Mouse (Mus musculus) retina, postnatal 1 day (tissue): ENCODE measurements around the gene Pcdh9.

Experiments
- DNase-seq: peaks from one replicate; pipeline ENCODE4 v3.0.0-alpha.2; 2012

Pcdh9 gene

GRCm38 (mm10) chr14:93543970-93544627 lies 346.4 kb downstream of the Pcdh9 start:
- no peak for DNase-seq

GRCm38 (mm10) chr14:93543561-93543960 lies 346.9 kb downstream of the Pcdh9 start:
- DNase-seq = peak; percentile 11

GRCm38 (mm10) chr14:93534928-93535327 lies 355.6 kb downstream of the Pcdh9 start:
- DNase-seq = no peak

GRCm38 (mm10) chr14:93523430-93523829 lies 367.0 kb downstream of the Pcdh9 start:
- no peak for DNase-seq

GRCm38 (mm10) chr14:93520166-93520565 lies 370.3 kb downstream of the Pcdh9 start:
- DNase-seq = no peak

GRCm38 (mm10) chr14:93516679-93517078 lies 373.8 kb downstream of the Pcdh9 start:
- no peak for DNase-seq

GRCm38 (mm10) chr14:93506107-93506506 lies 384.4 kb downstream of the Pcdh9 start:
- DNase-seq = no peak

GRCm38 (mm10) chr14:93498813-93499690 lies 391.4 kb downstream of the Pcdh9 start:
- DNase-seq = peak; percentile 88

GRCm38 (mm10) chr14:93474991-93475390 lies 415.5 kb downstream of the Pcdh9 start:
- DNase-seq = no peak

GRCm38 (mm10) chr14:93472494-93472893 lies 418.0 kb downstream of the Pcdh9 start:
- no peak for DNase-seq

GRCm38 (mm10) chr14:93463360-93463892 lies 427.1 kb downstream of the Pcdh9 start:
- no peak for DNase-seq

- no peak for DNase-seq
Observed at GRCm38 (mm10) chr14:93450930-93451665, 439.4 kb downstream of the Pcdh9 start.

GRCm38 (mm10) chr14:93441852-93442251 lies 448.6 kb downstream of the Pcdh9 start:
- no peak for DNase-seq

- DNase-seq = no peak
Observed at GRCm38 (mm10) chr14:93437226-93437625, 453.3 kb downstream of the Pcdh9 start.

- no peak for DNase-seq
Observed at GRCm38 (mm10) chr14:93416752-93417151, 473.7 kb downstream of the Pcdh9 start.

- peak; percentile 75 for DNase-seq
Observed at GRCm38 (mm10) chr14:93415496-93415895, 475.0 kb downstream of the Pcdh9 start.

- no peak for DNase-seq
Observed at GRCm38 (mm10) chr14:93409314-93409713, 481.2 kb downstream of the Pcdh9 start.

GRCm38 (mm10) chr14:93407747-93408146 lies 482.7 kb downstream of the Pcdh9 start:
- DNase-seq = no peak

- DNase-seq = no peak
Observed at GRCm38 (mm10) chr14:93385090-93385489, 505.4 kb downstream of the Pcdh9 start.

- peak; percentile 61 for DNase-seq
Observed at GRCm38 (mm10) chr14:93381163-93381562, 509.3 kb downstream of the Pcdh9 start.

- DNase-seq = peak; percentile 21
Observed at GRCm38 (mm10) chr14:93380757-93381156, 509.7 kb downstream of the Pcdh9 start.

GRCm38 (mm10) chr14:93376159-93376558 lies 514.3 kb downstream of the Pcdh9 start:
- no peak for DNase-seq

GRCm38 (mm10) chr14:93374181-93374580 lies 516.3 kb downstream of the Pcdh9 start:
- no peak for DNase-seq
